Mouse (Mus musculus) monocyte, adult 5-6 weeks (primary cell): ENCODE data around the gene Maob. TPM values are rescaled to one million over a fixed set of nuclear protein-coding genes. Genes with fewer than 3 reads are reported as not detected.

Experiments used
- ATAC-seq: fragments of 153-309, 156-312 bp; replicated peaks from 2 replicates; pipeline ENCODE4 v1.8.0; 2017; ENCODE audit warnings: mild to moderate bottlenecking; ENCODE audit not compliant: low TSS enrichment, insufficient number of reproducible peaks, severe bottlenecking, poor library complexity, low FRiP score
- total RNA-seq: library from RNA; stranded (forward); fragments of 200-1000, 200-491, 200-594 nt; gene quantifications from 3 replicates; pipeline ENCODE4 v1.2.3, GENCODE M21; 2017

Gene Maob
- 0.38 TPM in 1 of 3 replicates, not detected in the others for total RNA-seq

GRCm38 (mm10) chrX:16817261-16817769, at the start of gene Maob:
TSS of gene Maob (minus strand) at chrX:16817366.
- ATAC-seq: no peak

GRCm38 (mm10) chrX:16860244-16860643, 43.1 kb upstream of the Maob start:
- ATAC-seq: no peak

GRCm38 (mm10) chrX:16846034-16846433, 28.9 kb upstream of the Maob start:
- no peak for ATAC-seq

- no peak for ATAC-seq
These were observed 24.3 kb upstream of the Maob start for GRCm38 (mm10) chrX:16841443-16841842.

DNA sequence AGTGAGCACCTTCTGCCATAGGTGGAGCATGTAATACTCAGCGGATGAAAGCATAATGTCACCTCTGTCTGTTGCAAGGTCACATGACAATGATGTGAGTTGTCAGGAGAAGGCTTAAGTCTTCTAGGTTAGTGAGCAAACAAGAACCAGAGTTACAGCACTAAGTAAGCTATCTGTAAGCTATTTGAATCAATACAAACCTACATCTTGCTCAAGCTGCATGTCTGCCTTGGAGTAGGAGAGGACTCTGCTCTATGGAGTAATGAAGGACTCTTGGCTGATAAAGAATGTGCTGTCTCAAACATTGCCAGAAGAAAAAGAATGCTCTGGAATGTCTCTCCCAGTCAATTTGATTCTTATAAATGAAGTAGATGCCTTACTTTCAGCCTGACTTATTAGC, 20.1 kb upstream of the Maob start:
- ATAC-seq: no peak

- ATAC-seq: no peak
These were observed 19.4 kb upstream of the Maob start for GRCm38 (mm10) chrX:16836488-16837082.

DNA sequence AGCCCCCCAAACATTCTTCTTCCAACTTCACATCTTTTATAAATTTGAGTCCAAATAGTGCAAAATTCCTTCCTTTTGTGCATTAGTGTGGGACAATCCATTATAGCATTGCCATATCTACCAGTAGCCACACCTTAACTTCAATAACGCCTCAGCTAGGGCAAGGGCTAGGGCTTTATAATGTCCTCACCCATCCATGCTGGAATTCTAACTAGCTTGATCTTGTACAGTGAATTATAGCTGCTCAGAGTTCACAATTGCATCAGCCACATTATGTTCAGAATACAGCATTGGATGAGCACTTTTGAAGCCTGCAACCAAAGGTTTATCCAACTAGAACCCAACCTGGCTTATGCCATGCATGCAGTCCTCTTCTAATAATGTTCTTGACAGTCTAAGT, 8.9 kb upstream of the Maob start:
- no peak for ATAC-seq

DNA sequence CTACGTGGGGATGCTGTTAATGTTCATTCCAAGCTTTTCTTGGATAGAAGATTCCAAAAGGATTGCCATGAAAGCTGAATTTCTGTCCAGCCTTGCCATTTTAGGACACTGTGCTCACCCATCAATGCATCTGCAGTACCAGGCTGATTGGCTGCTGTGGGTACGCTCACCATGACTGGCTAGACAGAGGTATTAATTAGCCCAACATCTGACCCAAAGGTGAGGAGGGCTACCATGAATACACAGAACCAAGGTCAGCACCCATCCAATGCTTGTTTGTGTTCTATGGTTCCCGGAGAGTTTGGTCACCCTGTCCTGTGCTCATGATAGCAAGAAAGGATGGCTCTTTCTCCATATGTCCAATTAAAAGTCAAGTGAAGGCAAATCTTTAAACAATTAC, 1.2 kb downstream of the Maob start:
- ATAC-seq: no peak

DNA sequence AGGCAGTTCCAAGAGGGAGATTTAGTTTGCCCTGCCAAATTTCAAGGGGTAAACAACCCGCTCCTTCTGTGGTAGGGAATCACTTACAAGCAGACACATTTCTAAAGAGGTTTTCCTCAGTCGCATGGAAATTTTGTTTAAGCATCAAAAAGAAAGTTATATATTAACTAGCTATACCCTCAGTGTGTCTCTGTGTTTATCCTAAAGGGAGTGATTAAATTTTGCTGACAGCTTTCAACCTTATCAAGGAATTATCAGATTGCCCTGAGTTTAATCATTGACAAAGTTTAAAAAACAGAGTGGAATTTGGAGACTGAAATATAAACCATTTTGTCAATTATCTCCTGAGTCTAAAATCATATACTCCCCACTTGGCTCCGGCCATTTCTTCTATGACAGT, 5.1 kb downstream of the Maob start:
- no peak for ATAC-seq

DNA sequence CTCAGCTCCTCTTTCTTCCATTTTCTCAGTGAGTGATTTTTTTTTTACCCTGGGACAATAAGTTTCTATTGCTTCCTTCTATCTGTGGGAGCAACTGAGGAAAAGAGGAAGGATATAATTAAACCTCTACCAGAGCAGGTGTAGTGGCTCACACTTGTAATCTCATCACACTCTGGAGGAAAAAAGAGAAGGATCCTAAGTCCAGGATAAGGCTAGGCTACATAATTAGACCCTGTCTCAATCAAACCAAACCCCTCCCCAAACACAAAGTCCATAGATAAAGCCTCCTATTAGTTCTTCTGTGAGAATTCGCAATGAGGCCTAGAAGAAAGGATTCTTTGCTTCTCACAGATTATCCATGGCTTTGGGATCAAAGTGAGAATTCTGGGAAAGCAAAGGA, 49.7 kb downstream of the Maob start:
- ATAC-seq: no peak

GRCm38 (mm10) chrX:16766156-16766555, 51.0 kb downstream of the Maob start:
- no peak for ATAC-seq

DNA sequence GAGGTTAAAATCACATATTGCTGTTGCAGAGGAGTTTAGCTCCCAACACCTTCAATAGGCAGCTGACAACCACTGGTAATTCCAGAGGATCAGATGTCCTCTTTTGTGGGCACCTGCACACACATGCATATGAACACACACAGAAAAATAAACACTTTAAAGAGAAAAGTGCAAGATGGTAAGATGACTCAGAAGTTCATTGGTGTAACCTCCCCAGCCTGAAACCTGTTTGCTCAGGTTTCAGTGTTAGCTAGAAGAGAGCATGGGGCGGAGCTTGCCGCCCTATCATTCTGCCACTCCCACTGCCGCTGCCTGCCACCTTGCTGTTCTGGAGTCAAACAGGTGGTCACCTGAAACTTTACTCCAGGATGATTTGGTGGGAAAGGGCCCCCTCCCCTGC, 55.7 kb downstream of the Maob start:
- ATAC-seq: no peak

GRCm38 (mm10) chrX:16754761-16755160, 62.4 kb downstream of the Maob start:
- ATAC-seq: no peak

GRCm38 (mm10) chrX:16748932-16749331, 68.2 kb downstream of the Maob start:
- ATAC-seq: no peak

- no peak for ATAC-seq
These were observed 103.1 kb downstream of the Maob start for GRCm38 (mm10) chrX:16714033-16714432.

GRCm38 (mm10) chrX:16706094-16706493, 111.1 kb downstream of the Maob start:
- ATAC-seq: no peak

Other genes starting within 250 kb of the Maob start
- 0.10 to 0.57 TPM in 2 of 3 replicates, not detected in the other for gene Maoa, start 197.7 kb downstream of the Maob start, total RNA-seq
- gene Ndp, start 94.4 kb upstream of the Maob start, total RNA-seq: not detected in 3 replicates